Mouse (Mus musculus): ENCODE results near the gene Phf20. TPM values are rescaled to one million over a fixed set of nuclear protein-coding genes. Genes with fewer than 3 reads are reported as not detected.
A peak's percentile ranks its signal among the peaks of the same experiment; 100 is the strongest.

The Phf20 gene
- polyA plus RNA-seq, 1 experiment from 2014 or later, result 94.0 TPM

DNA sequence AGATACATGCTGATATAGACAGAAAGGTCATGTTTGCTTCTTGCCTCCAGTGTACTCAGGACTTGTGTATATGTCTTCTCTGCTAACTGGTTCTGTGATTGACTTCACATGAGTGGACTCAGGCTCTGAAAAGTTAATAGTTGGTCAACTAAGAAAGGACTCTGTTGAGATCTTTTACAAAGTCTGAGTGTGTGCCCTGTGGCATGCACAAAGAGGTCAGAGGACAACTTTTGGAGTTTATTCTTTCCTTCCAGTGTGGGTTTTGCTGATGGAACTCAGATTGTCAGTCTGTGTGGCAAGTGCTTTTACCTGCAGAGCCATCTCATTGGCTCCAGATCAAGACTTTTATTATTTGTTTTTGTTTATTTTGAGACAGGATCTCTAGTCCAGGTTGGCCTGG is 54.5 kb downstream of the Phf20 start:
- no peak for ATAC-seq (ENCODE audit: low FRiP score, low read depth)
- no peak overlapping the region for H3K4me3 ChIP-seq
- no peak overlapping the region for H3K27ac ChIP-seq
- H3K9me3 ChIP-seq, result no peaks in the 10 kb centered on the region
- H3K36me3 ChIP-seq, result peaks cover 70% of the 10 kb centered on the region
- H3K9ac ChIP-seq, result no peak overlapping the region
- no peaks in the 10 kb centered on the region for H3K4me1 ChIP-seq
- no peaks in the 10 kb centered on the region for H3K27me3 ChIP-seq
- H3K4me2 ChIP-seq (replicated peaks), result no peak overlapping the region

DNA sequence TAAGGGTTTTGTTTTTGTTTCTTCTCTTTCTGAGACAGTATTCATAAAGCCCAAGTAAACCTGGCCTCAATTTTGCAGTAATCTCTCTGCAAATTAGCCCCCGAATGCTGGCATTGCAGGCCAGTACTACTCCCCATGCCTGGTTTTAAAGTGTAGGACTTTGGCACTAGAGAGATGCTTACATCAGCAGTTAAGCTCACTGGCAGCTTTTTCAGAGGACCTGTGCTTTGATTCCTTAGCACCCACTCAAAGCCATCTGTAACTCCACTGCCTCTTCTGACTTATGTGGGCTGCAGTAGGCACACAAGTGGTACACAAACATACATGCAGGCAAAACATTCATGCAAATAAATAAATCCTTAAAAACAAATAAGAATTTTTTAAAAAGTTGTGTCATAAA is 55.0 kb downstream of the Phf20 start:
- Histone ChIP-seq H3K4me3 (no peak overlapping the region), H3K27ac (no peak overlapping the region)

DNA sequence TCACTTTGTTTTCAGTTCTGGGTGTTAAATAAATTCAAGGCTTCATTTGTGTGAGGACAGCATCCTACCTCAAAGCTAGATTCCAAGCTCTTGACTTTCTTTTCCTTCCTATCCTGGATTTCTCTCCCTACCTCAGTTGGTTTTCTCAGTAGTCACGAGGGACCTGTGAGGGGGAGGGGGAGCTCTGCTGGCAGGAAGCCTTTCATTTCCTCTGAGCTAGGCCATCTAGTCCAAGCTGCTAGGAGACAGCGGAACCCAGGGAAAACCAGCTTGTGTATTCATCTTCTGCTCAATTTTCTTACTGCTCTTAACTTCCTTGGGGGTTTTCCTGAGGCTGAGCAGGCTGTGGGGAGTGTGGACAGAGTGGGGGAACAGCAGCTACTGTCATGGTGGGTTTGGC is 60.8 kb downstream of the Phf20 start:
- Histone ChIP-seq H3K4me2 (replicated peaks) (no peak overlapping the region), H3K27ac (0 out of 2 replicates have a peak overlapping the region, but pooled peaks have one; percentile 28), H3K4me3 (no peak overlapping the region), H3K36me3 (peaks cover 90% of the 10 kb centered on the region), H3K4me1 (peaks cover 6% of the 10 kb centered on the region), H3K9me3 (no peaks in the 10 kb centered on the region), H3K9ac (no peak overlapping the region), H3K27me3 (no peaks in the 10 kb centered on the region)
- ATAC-seq (ENCODE audit: low FRiP score, low read depth), result no peak
- 39% methylated on average over 2 of the region's 2 CpGs for WGBS

More for the DNA sequence above, 55.0 kb downstream of the Phf20 start:
- no peaks in the 10 kb centered on the region for H3K4me1 ChIP-seq
- no peaks in the 10 kb centered on the region for H3K27me3 ChIP-seq
- peaks cover 75% of the 10 kb centered on the region for H3K36me3 ChIP-seq
- no peaks in the 10 kb centered on the region for H3K9me3 ChIP-seq
- H3K4me2 ChIP-seq (replicated peaks), result no peak overlapping the region
- ATAC-seq (ENCODE audit: low FRiP score, low read depth), result no peak
- 76% methylated on average over 1 of the region's 1 CpGs for WGBS
- H3K9ac ChIP-seq, result no peak overlapping the region

DNA sequence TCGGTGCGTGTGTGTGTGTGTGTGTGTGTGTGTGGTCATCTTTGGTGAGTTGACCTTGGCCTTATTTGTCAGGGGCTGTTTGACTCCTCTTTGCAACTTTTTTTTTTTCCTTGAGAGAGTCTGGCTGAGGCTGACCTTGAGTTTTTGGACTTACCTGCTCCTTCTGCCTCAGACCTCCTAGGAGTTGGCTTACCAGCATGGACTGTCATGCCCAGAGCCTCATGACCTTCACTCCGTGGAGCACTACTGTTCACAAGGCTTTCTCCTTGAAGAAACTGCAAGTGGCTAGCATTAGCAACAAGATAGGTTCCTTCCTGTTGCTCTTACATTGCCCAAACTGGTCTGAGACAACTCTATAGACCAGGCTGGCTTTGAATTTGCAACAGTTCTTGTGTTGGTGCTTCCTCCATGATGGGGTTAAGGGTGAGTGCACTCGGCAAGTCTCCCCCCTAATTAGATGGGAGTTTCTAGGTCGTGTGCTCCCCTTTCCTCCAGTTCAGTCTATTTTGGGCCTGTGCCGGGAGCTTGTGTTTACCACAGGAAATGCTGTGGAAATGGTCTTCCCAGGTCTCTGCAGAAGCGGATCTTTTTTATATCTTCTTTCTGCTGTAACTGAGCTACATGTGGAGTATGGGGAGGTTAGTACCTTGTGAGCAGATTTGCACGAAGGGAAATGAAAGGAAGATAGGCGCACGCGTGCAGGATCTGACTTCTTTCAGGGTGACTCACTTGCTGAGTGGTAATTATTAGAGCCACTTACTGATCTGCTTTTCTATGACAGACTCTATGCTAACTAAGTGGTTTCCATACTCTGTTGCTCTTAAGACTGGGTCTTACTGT is 61.9 kb downstream of the Phf20 start:
- Histone ChIP-seq H3K4me3 (no peak overlapping the region), H3K4me1 (peaks cover 6% of the 10 kb centered on the region), H3K27me3 (no peaks in the 10 kb centered on the region), H3K27ac (no peak overlapping the region), H3K36me3 (peaks cover 90% of the 10 kb centered on the region), H3K4me2 (replicated peaks) (no peak overlapping the region), H3K9me3 (no peaks in the 10 kb centered on the region), H3K9ac (no peak overlapping the region)
- WGBS, result 83% methylated on average over 11 of the region's 11 CpGs
- ATAC-seq (ENCODE audit: low FRiP score, low read depth), result no peak

DNA sequence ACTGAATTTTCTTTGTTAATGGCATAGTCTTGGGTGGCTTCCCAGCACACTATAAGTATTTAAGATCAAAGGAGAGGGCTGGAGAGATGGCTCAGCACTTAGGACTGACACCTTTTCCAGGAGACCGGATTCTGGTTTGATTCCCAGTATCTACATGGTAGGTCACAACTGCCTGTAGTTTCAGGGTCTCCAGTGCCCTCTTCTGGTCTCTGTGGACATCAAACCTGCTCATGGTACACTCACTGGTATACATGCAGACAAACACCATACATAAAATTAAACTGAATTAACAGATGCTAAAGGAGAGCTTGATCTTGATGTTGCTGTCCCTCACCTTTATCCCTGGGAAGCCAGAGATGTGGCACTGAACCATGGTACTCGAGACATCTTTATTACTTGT is 64.7 kb downstream of the Phf20 start:
- ATAC-seq (ENCODE audit: low FRiP score, low read depth), result no peak
- WGBS, result 90% methylated on average over 2 of the region's 2 CpGs
- Histone ChIP-seq H3K27me3 (no peaks in the 10 kb centered on the region), H3K4me1 (peaks cover 6% of the 10 kb centered on the region), H3K9ac (no peak overlapping the region), H3K4me2 (replicated peaks) (no peak overlapping the region), H3K9me3 (no peaks in the 10 kb centered on the region), H3K27ac (no peak overlapping the region), H3K4me3 (no peak overlapping the region), H3K36me3 (peaks cover 76% of the 10 kb centered on the region)

DNA sequence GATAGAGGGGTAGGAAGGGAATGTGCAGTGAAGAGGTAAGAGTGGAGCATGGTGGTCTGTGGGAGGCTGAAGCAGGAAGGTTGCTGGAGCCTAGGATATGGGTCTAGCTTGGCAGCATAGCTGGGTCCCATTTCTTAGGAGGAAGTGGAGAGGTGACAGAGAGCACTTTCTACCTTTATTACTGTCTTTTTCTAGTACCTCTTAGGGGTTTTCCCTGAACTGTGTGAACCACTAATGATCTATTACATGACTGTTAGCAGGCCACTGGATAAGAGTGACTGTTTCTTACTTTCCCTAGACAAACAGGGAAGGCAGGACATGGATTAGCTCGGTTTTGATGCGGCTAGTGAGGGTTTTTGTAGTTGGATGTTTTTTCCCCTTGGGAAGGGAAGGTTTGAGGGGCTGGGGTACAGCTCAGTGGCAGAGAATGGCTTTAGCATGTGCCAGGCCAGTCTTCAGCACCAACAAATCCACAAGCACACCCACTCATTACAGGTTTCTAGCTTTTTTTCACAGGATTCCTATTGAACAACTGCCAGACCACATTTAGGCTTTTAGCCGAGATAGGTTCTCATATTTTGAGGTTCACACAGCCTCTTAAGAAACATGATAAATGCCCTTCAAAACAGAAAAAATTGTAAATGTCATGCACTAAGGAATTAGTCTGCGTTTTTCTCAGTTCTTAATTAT is 67.1 kb downstream of the Phf20 start:
- Histone ChIP-seq H3K27me3 (no peaks in the 10 kb centered on the region), H3K36me3 (peaks cover 65% of the 10 kb centered on the region), H3K4me3 (no peak overlapping the region), H3K27ac (no peak overlapping the region), H3K4me1 (no peaks in the 10 kb centered on the region), H3K4me2 (replicated peaks) (no peak overlapping the region), H3K9ac (no peak overlapping the region), H3K9me3 (no peaks in the 10 kb centered on the region)
- WGBS, result 82% methylated on average over 4 of the region's 4 CpGs
- ATAC-seq (ENCODE audit: low FRiP score, low read depth), result no peak

DNA sequence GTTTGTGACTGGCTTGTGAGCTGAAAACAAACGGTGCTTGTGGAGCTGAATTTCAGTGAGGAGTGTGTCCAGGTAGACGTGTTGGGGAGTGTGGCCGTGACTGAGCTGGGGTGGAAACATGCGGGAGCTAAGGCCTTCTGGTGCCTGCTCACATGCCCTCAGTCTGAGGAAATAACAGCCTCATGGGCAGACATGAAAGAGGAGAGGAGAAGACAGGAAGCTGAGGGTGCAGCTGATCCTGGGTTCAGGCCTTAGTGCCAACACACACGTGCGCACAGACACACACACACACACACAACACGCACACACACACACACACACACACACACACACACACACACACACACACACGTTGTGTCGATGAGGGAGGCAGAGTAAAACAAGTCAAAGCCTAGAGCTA is 71.4 kb downstream of the Phf20 start:
- Histone ChIP-seq H3K36me3 (peaks cover 53% of the 10 kb centered on the region), H3K4me3 (no peak overlapping the region), H3K9me3 (no peaks in the 10 kb centered on the region), H3K27me3 (no peaks in the 10 kb centered on the region), H3K9ac (no peak overlapping the region), H3K4me1 (no peaks in the 10 kb centered on the region), H3K4me2 (replicated peaks) (no peak overlapping the region), H3K27ac (no peak overlapping the region)
- WGBS, result 86% methylated on average over 8 of the region's 9 CpGs
- ATAC-seq (ENCODE audit: low FRiP score, low read depth), result no peak

DNA sequence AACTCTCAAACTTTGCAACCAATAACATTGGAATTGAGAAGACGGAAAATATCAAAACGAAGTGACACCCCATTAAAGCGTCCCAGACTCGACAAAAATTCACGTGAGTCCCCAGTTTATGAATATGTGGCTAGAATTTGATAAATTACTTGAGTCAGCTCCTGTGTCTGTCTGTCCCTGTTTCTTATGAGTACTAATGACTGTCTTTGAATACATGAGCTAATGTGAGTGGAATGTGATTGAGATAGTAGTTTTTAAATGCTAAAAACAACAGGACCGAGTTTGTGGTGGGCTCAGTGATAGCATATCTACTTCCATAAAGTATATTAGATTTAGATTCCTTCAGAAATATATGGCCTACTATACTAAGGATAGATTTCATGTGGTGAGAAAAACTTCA is 76.3 kb downstream of the Phf20 start:
- no peak overlapping the region for H3K9ac ChIP-seq
- no peak for ATAC-seq (ENCODE audit: low FRiP score, low read depth)
- peaks cover 66% of the 10 kb centered on the region for H3K36me3 ChIP-seq
- H3K4me2 ChIP-seq (replicated peaks), result no peak overlapping the region
- no peak overlapping the region for H3K27ac ChIP-seq
- H3K4me3 ChIP-seq, result no peak overlapping the region
- 92% methylated on average over 6 of the region's 6 CpGs for WGBS
- H3K9me3 ChIP-seq, result no peaks in the 10 kb centered on the region
- no peaks in the 10 kb centered on the region for H3K4me1 ChIP-seq
- no peaks in the 10 kb centered on the region for H3K27me3 ChIP-seq

DNA sequence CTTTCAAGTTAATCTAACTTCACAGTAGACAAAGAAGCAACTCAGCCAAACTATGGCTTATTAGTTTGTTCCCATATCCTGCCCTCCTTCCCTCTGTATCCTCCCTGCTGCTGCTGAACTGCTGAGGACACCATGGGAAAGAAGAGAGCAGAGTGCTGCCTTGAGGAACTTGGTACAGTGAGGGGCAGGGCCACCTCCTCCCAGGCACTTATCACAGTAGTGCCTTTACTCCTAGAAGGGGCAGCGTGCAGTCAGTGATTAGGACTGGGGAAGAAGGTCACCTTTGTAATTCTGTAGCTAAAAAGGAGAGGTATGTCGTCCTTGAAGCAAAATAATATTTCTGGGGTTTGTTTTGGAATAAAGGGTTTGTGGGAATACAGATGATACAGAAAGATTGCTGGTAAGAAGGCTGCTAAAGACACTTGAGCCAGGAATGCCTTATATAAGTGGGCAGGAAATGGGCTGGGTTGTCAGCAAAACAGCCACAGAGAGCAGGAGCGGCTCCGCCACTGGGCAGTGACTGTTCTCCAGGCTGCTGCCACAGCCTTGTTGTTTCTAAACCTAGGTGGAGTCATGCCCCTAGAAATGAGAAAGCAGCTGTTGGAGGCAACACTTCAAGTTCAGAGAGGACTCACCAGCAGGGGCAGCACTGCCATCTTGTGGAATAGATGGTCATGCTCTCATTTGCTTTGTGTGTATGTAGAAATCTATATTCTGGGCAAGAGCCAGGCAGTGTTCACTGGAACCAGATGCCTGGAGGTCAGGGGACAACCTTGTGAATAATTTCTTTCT is 82.2 kb downstream of the Phf20 start:
- no peak overlapping the region for H3K4me3 ChIP-seq
- H3K9me3 ChIP-seq, result no peaks in the 10 kb centered on the region
- 58% methylated on average over 4 of the region's 4 CpGs for WGBS
- H3K4me2 ChIP-seq (replicated peaks), result no peak overlapping the region
- no peak overlapping the region for H3K9ac ChIP-seq
- H3K27me3 ChIP-seq, result no peaks in the 10 kb centered on the region
- 0 out of 2 replicates have a peak overlapping the region, but pooled peaks have one; percentile 28 for H3K27ac ChIP-seq
- peak; percentile 71 for ATAC-seq (ENCODE audit: low FRiP score, low read depth)
- peaks cover 64% of the 10 kb centered on the region for H3K36me3 ChIP-seq
- H3K4me1 ChIP-seq, result peaks cover 6% of the 10 kb centered on the region

DNA sequence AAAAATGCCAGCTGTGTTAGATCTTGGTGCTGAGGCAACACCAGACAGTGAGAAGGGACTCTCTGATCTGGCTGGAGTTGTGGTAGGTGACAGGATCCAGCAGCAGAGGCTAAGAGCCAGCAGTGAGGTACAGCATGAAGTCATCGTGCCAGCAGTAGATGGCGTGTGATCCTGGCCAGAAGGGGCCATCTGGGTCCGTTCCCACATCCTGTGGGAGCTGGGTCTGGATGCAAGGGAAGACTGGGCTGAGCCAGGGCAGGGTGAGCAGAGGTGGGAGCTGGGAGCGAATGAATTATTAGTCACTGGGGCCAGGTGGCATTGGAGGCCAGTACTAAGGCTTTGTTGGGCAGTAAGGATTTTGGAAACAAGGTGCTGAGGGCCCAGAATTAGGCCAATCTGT is 85.0 kb downstream of the Phf20 start:
- ATAC-seq (ENCODE audit: low FRiP score, low read depth), result no peak
- Histone ChIP-seq H3K4me3 (no peak overlapping the region), H3K4me1 (peaks cover 6% of the 10 kb centered on the region), H3K4me2 (replicated peaks) (no peak overlapping the region), H3K36me3 (peaks cover 55% of the 10 kb centered on the region), H3K9ac (no peak overlapping the region), H3K27ac (no peak overlapping the region), H3K27me3 (no peaks in the 10 kb centered on the region), H3K9me3 (no peaks in the 10 kb centered on the region)
- 64% methylated on average over 4 of the region's 4 CpGs for WGBS

DNA sequence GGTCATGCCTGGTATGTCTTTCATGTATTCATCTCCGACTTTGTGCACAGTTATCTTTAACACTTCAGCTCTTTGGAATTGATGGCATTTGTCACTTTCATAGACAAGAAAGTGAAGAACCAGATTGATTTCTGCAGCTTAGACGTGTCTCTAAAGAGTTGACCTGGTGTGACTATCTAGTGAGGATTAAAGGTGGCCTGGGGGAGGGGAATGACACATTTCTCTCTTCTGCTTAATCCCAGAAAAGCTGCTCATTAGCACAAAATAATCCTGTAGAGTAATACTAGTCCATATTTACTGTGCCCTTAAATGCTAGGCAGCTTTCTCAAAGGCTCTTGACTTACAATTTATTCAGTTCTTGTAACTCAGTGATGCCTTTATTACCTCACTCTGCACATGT is 88.9 kb downstream of the Phf20 start:
- no peak overlapping the region for H3K9ac ChIP-seq
- 0 out of 2 replicates have a peak, but pooled peaks cover 5% of the 10 kb centered on the region for H3K4me1 ChIP-seq
- H3K27me3 ChIP-seq, result no peaks in the 10 kb centered on the region
- no peaks in the 10 kb centered on the region for H3K9me3 ChIP-seq
- WGBS, result 73% methylated on average over 2 of the region's 2 CpGs
- no peak for ATAC-seq (ENCODE audit: low FRiP score, low read depth)
- H3K27ac ChIP-seq, result no peak overlapping the region
- H3K36me3 ChIP-seq, result peaks cover 61% of the 10 kb centered on the region
- no peak overlapping the region for H3K4me3 ChIP-seq
- H3K4me2 ChIP-seq (replicated peaks), result no peak overlapping the region

DNA sequence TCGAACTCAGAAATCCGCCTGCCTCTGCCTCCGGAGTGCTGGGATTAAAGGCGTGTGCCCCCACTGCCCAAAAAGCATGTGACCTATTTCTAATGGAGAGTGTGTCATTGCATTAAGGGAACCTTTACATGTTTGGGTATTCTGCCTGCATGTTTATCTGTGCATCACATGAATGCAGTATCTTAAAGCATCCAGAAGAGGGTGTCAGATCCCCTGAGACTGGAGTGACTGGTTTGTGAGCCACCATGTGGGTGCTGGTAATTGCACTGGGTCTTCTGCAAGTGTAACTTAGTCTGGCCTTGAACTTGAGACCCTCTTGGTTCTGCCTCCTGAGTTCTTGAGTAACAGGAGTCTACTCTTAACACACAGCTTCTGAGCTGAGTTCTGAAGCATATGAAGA is 90.5 kb downstream of the Phf20 start:
- Histone ChIP-seq H3K4me2 (replicated peaks) (no peak overlapping the region), H3K27me3 (no peaks in the 10 kb centered on the region)

More for the DNA sequence above, 90.5 kb downstream of the Phf20 start:
- no peak overlapping the region for H3K27ac ChIP-seq
- 93% methylated on average over 4 of the region's 4 CpGs for WGBS
- no peak for ATAC-seq (ENCODE audit: low FRiP score, low read depth)
- H3K4me1 ChIP-seq, result 0 out of 2 replicates have a peak, but pooled peaks cover 5% of the 10 kb centered on the region
- no peak overlapping the region for H3K4me3 ChIP-seq
- H3K9me3 ChIP-seq, result no peaks in the 10 kb centered on the region
- peaks cover 63% of the 10 kb centered on the region for H3K36me3 ChIP-seq
- no peak overlapping the region for H3K9ac ChIP-seq
